Mouse (Mus musculus): ENCODE results near the gene Smarcd3. TPM values are rescaled to one million over a fixed set of nuclear protein-coding genes. Genes with fewer than 3 reads are reported as not detected.

The Smarcd3 gene
- total RNA-seq (2012; rRNA removed): 2.1 and 2.7 TPM in 2 replicates
- polyA plus RNA-seq (2012; ENCODE audit: insufficient read depth in 1 of 2, insufficient read length in 2 of 2, low read depth in 1 of 2, low replicate concordance in 2 of 2, missing spikeins in 1 of 2): 10 to 100 TPM in 1 of 2 experiments, not detected in 1; 16.5 TPM

DNA sequence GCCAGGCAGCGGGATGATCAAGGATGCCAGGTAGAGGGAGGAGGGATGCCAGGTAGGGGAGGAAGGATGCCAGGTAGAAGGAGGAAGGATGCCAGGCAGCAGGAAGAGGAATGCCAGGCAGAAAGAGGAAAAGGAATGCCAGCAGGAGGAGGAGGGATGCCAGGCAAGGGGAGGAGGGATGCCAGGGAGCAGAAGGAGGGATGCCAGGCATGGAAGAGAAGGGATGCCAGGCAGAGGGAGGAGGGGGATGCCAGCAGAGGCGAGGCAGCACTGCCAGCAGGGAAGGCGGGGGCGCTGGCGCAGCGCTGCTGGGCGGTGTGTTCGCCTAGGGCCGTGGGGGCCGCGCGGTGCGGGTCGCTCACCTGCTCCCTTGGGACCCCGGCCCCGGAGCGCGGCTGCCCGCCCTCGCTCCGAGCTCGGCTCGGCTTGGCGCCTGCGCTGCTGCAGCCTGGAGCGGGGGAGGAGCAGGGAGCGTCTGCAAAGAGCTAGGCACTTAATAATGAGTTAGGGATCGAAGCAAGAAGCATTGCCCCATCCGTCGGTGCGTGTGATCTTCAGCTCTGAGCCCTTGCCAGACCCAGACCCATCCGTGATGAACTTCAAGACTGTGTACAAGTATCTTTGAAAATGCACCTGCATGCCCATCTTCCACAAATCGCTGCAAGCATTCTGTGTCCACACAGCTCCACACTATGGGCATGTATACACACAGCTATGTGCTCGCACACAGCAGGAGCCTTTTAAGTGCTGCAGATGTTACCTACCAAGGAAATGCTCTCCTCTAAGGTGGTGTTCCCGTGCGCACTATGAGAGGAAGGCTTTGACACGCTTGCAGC lies at the start of gene Smarcd3:
Gene Smarcd3, minus strand, starts transcription at position 426 of the 836 bp plus-strand sequence.
- Histone ChIP-seq H3K27ac (ENCODE audit: control insufficient read depth, low read depth, low read length) (no peak within 1 kb of the TSS), H3K36me3 (ENCODE audit: control insufficient read depth in 1 of 2, insufficient read depth in 2 of 2, low read length in 2 of 2) (no peaks in the 10 kb centered on the region), H3K9ac (ENCODE audit: control insufficient read depth, low read depth, low read length, poor library complexity, severe bottlenecking) (no peak within 1 kb of the TSS), H3K4me1 (ENCODE audit: control insufficient read depth in 1 of 2, insufficient read depth in 2 of 2, low read length in 2 of 2) (no peaks in the 10 kb centered on the region), H3K9me3 (replicated peaks; ENCODE audit: insufficient read depth, low read length) (no peaks in the 10 kb centered on the region), H3K4me3 (ENCODE audit: control insufficient read depth in 1 of 2, insufficient read depth in 1 of 2, low read depth in 2 of 2, low read length in 2 of 2) (no peak within 1 kb of the TSS), H3K79me2 (ENCODE audit: control insufficient read depth, insufficient read depth, low read length, poor library complexity) (no peaks in the 10 kb centered on the region), H3K27me3 (ENCODE audit: control insufficient read depth in 1 of 2, insufficient read depth in 2 of 2, low read length in 2 of 2) (peaks cover 15 to 17% of the 10 kb centered on the region in 2 experiments)
- DNase-seq (ENCODE audit: low read depth, low spot score): no peak
- no peak for TF ChIP-seq MAFK (IDR thresholded peaks at IDR 0.05; ENCODE audit: borderline replicate concordance, low read depth, low read length)
- no peak for TF ChIP-seq GATA1 (IDR thresholded peaks at IDR 0.05; ENCODE audit: low read depth, low read length)
- no peak for TF ChIP-seq NELFE (IDR thresholded peaks at IDR 0.05; ENCODE audit: low read depth, low read length)
- TF ChIP-seq RCOR1 (IDR thresholded peaks at IDR 0.05; ENCODE audit: low read depth, low read length): no peak
- no peak for TF ChIP-seq BHLHE40 (IDR thresholded peaks at IDR 0.05; ENCODE audit: borderline replicate concordance, low read depth, low read length)
- TF ChIP-seq USF2 (IDR thresholded peaks at IDR 0.05; ENCODE audit: borderline replicate concordance in 1 of 2, insufficient read depth in 1 of 2, low read depth in 1 of 2, low read length in 2 of 2): no peak

GRCm38 (mm10) chr5:24661457-24661856 lies 37.2 kb upstream of the Smarcd3 start:
- Histone ChIP-seq H3K36me3 (ENCODE audit: control insufficient read depth in 1 of 2, insufficient read depth in 2 of 2, low read length in 2 of 2) (peaks cover 0 to 24% of the 10 kb centered on the region in 2 experiments; a peak in 2 of 4 replicates), H3K4me3 (ENCODE audit: control insufficient read depth in 1 of 2, insufficient read depth in 1 of 2, low read depth in 2 of 2, low read length in 2 of 2) (no peak overlapping the region), H3K27ac (ENCODE audit: control insufficient read depth, low read depth, low read length) (no peak overlapping the region), H3K4me1 (ENCODE audit: control insufficient read depth in 1 of 2, insufficient read depth in 2 of 2, low read length in 2 of 2) (peaks cover 9 to 31% of the 10 kb centered on the region in 2 experiments), H3K27me3 (ENCODE audit: control insufficient read depth in 1 of 2, insufficient read depth in 2 of 2, low read length in 2 of 2) (peaks cover 0 to 2% of the 10 kb centered on the region in 2 experiments; a peak in 1 of 4 replicates), H3K79me2 (ENCODE audit: control insufficient read depth, insufficient read depth, low read length, poor library complexity) (no peaks in the 10 kb centered on the region), H3K9ac (ENCODE audit: control insufficient read depth, low read depth, low read length, poor library complexity, severe bottlenecking) (no peak overlapping the region), H3K9me3 (replicated peaks; ENCODE audit: insufficient read depth, low read length) (no peaks in the 10 kb centered on the region)
- DNase-seq (ENCODE audit: low read depth, low spot score): peak; percentile 59
- TF ChIP-seq ZC3H11A (IDR thresholded peaks at IDR 0.05; ENCODE audit: low read depth, low read length) (no peak), HCFC1 (IDR thresholded peaks at IDR 0.05; ENCODE audit: low read depth, low read length) (no peak), ETS1 (IDR thresholded peaks at IDR 0.05; ENCODE audit: low read depth, low read length) (0 out of 2 replicates have a peak, but pooled peaks have one; percentile 29), RCOR1 (IDR thresholded peaks at IDR 0.05; ENCODE audit: low read depth, low read length) (no peak), USF2 (IDR thresholded peaks at IDR 0.05; ENCODE audit: borderline replicate concordance in 1 of 2, insufficient read depth in 1 of 2, low read depth in 1 of 2, low read length in 2 of 2) (0 out of 4 replicates have a peak, but pooled peaks of 1 of the 2 experiments have one; percentile 43), MAX (IDR thresholded peaks at IDR 0.05; ENCODE audit: low read length) (peak; percentile 51; the same call in 1 of the 2 replicates), ZNF384 (IDR thresholded peaks at IDR 0.05; ENCODE audit: low read depth, low read length) (peak; percentile 51; the same call in 1 of the 2 replicates), MYB (IDR thresholded peaks at IDR 0.05; ENCODE audit: low read depth, low read length) (no peak), USF1 (IDR thresholded peaks at IDR 0.05; ENCODE audit: low read depth, low read length) (peak; percentile 84), ZKSCAN1 (IDR thresholded peaks at IDR 0.05; ENCODE audit: low read depth, low read length) (no peak; the same call in 1 of the 2 replicates), MAFK (IDR thresholded peaks at IDR 0.05; ENCODE audit: borderline replicate concordance, low read depth, low read length) (no peak), SIN3A (IDR thresholded peaks at IDR 0.05; ENCODE audit: low read length) (peak; percentile 21; the same call in 1 of the 2 replicates), KAT2A (conservative IDR thresholded peaks at IDR 0.05; ENCODE audit: low read depth, low read length) (no peak), E2F4 (IDR thresholded peaks at IDR 0.05; ENCODE audit: borderline replicate concordance, low read depth, low read length) (no peak), TCF12 (IDR thresholded peaks at IDR 0.05; ENCODE audit: low read depth, low read length) (0 out of 2 replicates have a peak, but pooled peaks have one; percentile 20), CTCF (IDR thresholded peaks at IDR 0.05 in 2 of 3, conservative IDR thresholded peaks at IDR 0.05 in 1 of 3; ENCODE audit: control insufficient read depth in 1 of 3, insufficient read depth in 1 of 3, low read depth in 2 of 3, low read length in 3 of 3, poor library complexity in 1 of 3, severe bottlenecking in 1 of 3) (no peak), MYC (IDR thresholded peaks at IDR 0.05; ENCODE audit: low read depth, low read length) (no peak), CHD2 (IDR thresholded peaks at IDR 0.05; ENCODE audit: low read length) (no peak), GABPA (IDR thresholded peaks at IDR 0.05; ENCODE audit: low read depth, low read length) (no peak), ELF1 (IDR thresholded peaks at IDR 0.05; ENCODE audit: low read depth, low read length) (no peak), MAZ (IDR thresholded peaks at IDR 0.05; ENCODE audit: low read depth, low read length) (no peak), POLR2AphosphoS2 (IDR thresholded peaks at IDR 0.05; ENCODE audit: low read length) (no peak), TAL1 (IDR thresholded peaks at IDR 0.05; ENCODE audit: low read length) (no peak)

Measured in MEL (cell line).